29 mouse cellular contexts compared by ENCODE assay signal in genomic region chr6:61763379-61763778, GRCm38 (mm10).
"Had no signal": no experiment of that assay in that cellular context is flagged by ENCODE, and none has a peak within 500 bp of the region (broad histone marks: within the 10 kb centered on the region; RNA-seq: fewer than 3 reads in every experiment).

No protein-coding gene starts in this region.

- H3K4me1 ChIP-seq: heart, embryonic 10.5 days; heart, embryonic 12.5 days; hindbrain, embryonic 12.5 days; intestine, embryonic 15.5 days; kidney, embryonic 15.5 days; liver, embryonic 13.5 days; liver, embryonic 15.5 days had no signal

- DNase-seq: gastrocnemius, adult 2 months; gastrocnemius, postnatal 10 days; gastrocnemius, postnatal 25 days; heart, adult 18-20 months; heart, postnatal 10 days; heart, postnatal 4 days; kidney, adult 2 months; kidney, adult 9 months; kidney, postnatal 10 days; kidney, postnatal 25 days; kidney, postnatal 4 days; liver; liver, embryonic 13.5 days had no signal

- ATAC-seq: hindbrain, embryonic 16.5 days; inflammation-experienced regulatory T-cells, adult 6 months; intestine, embryonic 15.5 days; intestine, postnatal 0 days had no signal

- H3K36me3 ChIP-seq: heart, embryonic 10.5 days; heart, embryonic 12.5 days; hindbrain, embryonic 10.5 days; hindbrain, embryonic 12.5 days; intestine, embryonic 15.5 days; kidney, embryonic 15.5 days; limb, embryonic 10.5 days; limb, embryonic 12.5 days; liver, embryonic 13.5 days; liver, embryonic 15.5 days had no signal

- H3K27me3 ChIP-seq: heart, embryonic 12.5 days; hindbrain, embryonic 12.5 days; intestine, embryonic 15.5 days; kidney, embryonic 15.5 days; limb, embryonic 12.5 days; liver, embryonic 13.5 days; liver, embryonic 15.5 days had no signal

- H3K4me3 ChIP-seq: gastrocnemius, adult 2 months; heart, embryonic 10.5 days; heart, embryonic 12.5 days; hindbrain, embryonic 10.5 days; hindbrain, embryonic 12.5 days; intestine, embryonic 15.5 days; kidney, embryonic 15.5 days; layer of hippocampus, adult 2 months; left cerebral cortex, adult 2 months; limb, embryonic 10.5 days; limb, embryonic 12.5 days; liver, embryonic 13.5 days; liver, embryonic 15.5 days had no signal

- H3K4me2 ChIP-seq: heart, embryonic 12.5 days; hindbrain, embryonic 12.5 days; hindbrain, embryonic 14.5 days; intestine, embryonic 15.5 days; kidney, embryonic 15.5 days; limb, embryonic 12.5 days; liver, embryonic 11.5 days; liver, embryonic 13.5 days; liver, embryonic 15.5 days had no signal

- H3K9me3 ChIP-seq: heart, embryonic 10.5 days; heart, embryonic 12.5 days; hindbrain, embryonic 10.5 days; hindbrain, embryonic 12.5 days; intestine, embryonic 15.5 days; kidney, embryonic 15.5 days; limb, embryonic 10.5 days; limb, embryonic 12.5 days; liver, embryonic 13.5 days; liver, embryonic 15.5 days had no signal

- H3K27ac ChIP-seq: gastrocnemius, adult 2 months; heart, embryonic 10.5 days; hindbrain, embryonic 10.5 days; hindbrain, embryonic 12.5 days; hindbrain, embryonic 14.5 days; intestine, embryonic 15.5 days; kidney, embryonic 15.5 days; layer of hippocampus, adult 2 months; left cerebral cortex, adult 2 months; limb, embryonic 10.5 days; limb, embryonic 12.5 days; liver, embryonic 13.5 days; liver, embryonic 15.5 days had no signal

- H3K9ac ChIP-seq: heart, embryonic 12.5 days; hindbrain, embryonic 12.5 days; hindbrain, embryonic 14.5 days; intestine, embryonic 15.5 days; kidney, embryonic 15.5 days; limb, embryonic 12.5 days; liver, embryonic 13.5 days; liver, embryonic 15.5 days had no signal
